8 mouse cellular contexts compared by ENCODE assay signal in the genomic region with DNA sequence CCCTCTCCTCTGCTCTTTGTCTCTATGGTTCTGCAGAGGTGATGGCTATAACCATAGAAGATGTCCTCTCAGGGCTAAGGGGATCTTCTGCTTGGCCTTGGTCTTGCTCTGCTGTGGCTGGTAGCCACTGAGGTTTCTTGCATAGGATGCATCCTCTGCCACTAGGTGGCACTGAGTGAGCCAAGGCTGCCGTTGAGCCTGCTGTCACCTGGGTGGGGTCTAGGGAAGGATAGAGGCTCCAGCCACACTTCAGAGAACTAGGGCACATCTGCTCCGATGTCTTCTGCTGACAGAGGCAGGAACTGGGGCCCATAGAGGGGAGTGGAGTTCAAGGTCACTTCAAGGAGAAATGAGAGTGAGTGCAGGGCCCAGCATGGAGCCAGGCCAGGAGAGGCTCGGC. TPM values are rescaled to one million over a fixed set of nuclear protein-coding genes. Genes with fewer than 3 reads are reported as not detected.
DNase-seq lines count a peak whose midpoint lies in the region; ATAC-seq and TF ChIP-seq lines count a peak whose summit lies in the region.

No protein-coding gene starts in this region.

- peak; percentile 29 for DNase-seq in ovary, postnatal 10 days (ENCODE audit: low spot score)
- DNase-seq in ovary, adult 18-20 months (ENCODE audit: low spot score) = no peak
- DNase-seq in kidney, postnatal 36 days = peak; percentile 35 to 70
- DNase-seq in lung, postnatal 0 days (ENCODE audit: low spot score) = peak; percentile 56
- DNase-seq in right cerebral cortex, postnatal 10 days (ENCODE audit: low spot score in 2 of 2) = peak; percentile 83 to 85
- no peak for DNase-seq in c-Kit-positive CD71-positive TER-119-positive erythroid progenitor cells, embryonic 14.5 days (ENCODE audit: low spot score)

- no peak overlapping the region for H3K4me3 ChIP-seq in forebrain, embryonic 15.5 days
- no peak overlapping the region for H3K4me3 ChIP-seq in lung, postnatal 0 days (ENCODE audit: low read depth, low read length)

- H3K4me2 ChIP-seq in forebrain, embryonic 15.5 days (replicated peaks) = no peak overlapping the region
- H3K4me2 ChIP-seq in lung, postnatal 0 days (replicated peaks; ENCODE audit: low read depth, low read length) = no peak overlapping the region

- whole genome bisulfite sequencing in forebrain, embryonic 15.5 days = 20% methylated on average over 3 of the region's 3 CpGs
- WGBS in lung, postnatal 0 days = 22% methylated on average over 3 of the region's 3 CpGs

- H3K36me3 ChIP-seq in forebrain, embryonic 15.5 days = no peaks in the 10 kb centered on the region
- H3K36me3 ChIP-seq in lung, postnatal 0 days (ENCODE audit: insufficient read depth, low read length) = no peaks in the 10 kb centered on the region

- no peak for TF ChIP-seq EP300 in lung, postnatal 0 days (IDR thresholded peaks at IDR 0.05)

- H3K4me1 ChIP-seq in forebrain, embryonic 15.5 days = peaks cover 57% of the 10 kb centered on the region
- no peaks in the 10 kb centered on the region for H3K4me1 ChIP-seq in lung, postnatal 0 days (ENCODE audit: insufficient read depth, low read depth, low read length)

- peak; percentile 85 for TF ChIP-seq CTCF in lung, postnatal 0 days (IDR thresholded peaks at IDR 0.05)

- no peak overlapping the region for H3K9ac ChIP-seq in forebrain, embryonic 15.5 days (replicated peaks)
- no peak overlapping the region for H3K9ac ChIP-seq in lung, postnatal 0 days (replicated peaks; ENCODE audit: low read depth)

- no peaks in the 10 kb centered on the region for H3K27me3 ChIP-seq in forebrain, embryonic 15.5 days
- H3K27me3 ChIP-seq in lung, postnatal 0 days (replicated peaks; ENCODE audit: insufficient read depth, low read length) = no peaks in the 10 kb centered on the region

- H3K27ac ChIP-seq in forebrain, embryonic 15.5 days (replicated peaks) = peak overlapping the region; percentile 66
- H3K27ac ChIP-seq in lung, postnatal 0 days (ENCODE audit: low read length) = no peak overlapping the region

- ATAC-seq in cerebellum, adult (ENCODE audit: insufficient number of reproducible peaks, low FRiP score, low TSS enrichment) = peak; percentile 46; the same call in 1 of the 2 replicates
- ATAC-seq in forebrain, embryonic 15.5 days (replicated peaks) = peak; percentile 41; the same call in 1 of the 2 replicates
- no peak for ATAC-seq in lung, postnatal 0 days

- no peaks in the 10 kb centered on the region for H3K9me3 ChIP-seq in forebrain, embryonic 15.5 days
- H3K9me3 ChIP-seq in lung, postnatal 0 days (ENCODE audit: low read length) = no peaks in the 10 kb centered on the region

RNA-seq across cellular contexts. Expression of a gene that starts 10.5 kb away (rescaled TPM):
- 8.7 and 10.8 TPM in 2 replicates for polyA plus RNA-seq in forebrain, embryonic 15.5 days (2015; fragmentation: Nextera tagmentation; extraction: Ambion mirVana)
- 0.32 and 0.41 TPM in 2 replicates for polyA plus RNA-seq in lung, postnatal 0 days (2015; fragmentation: Nextera tagmentation; extraction: Ambion mirVana)

RNA-seq across cellular contexts. Expression of a gene that starts 46.9 kb away (rescaled TPM):
- 0.31 and 0.45 TPM in 2 replicates for polyA plus RNA-seq in forebrain, embryonic 15.5 days (2015; fragmentation: Nextera tagmentation; extraction: Ambion mirVana)
- polyA plus RNA-seq in lung, postnatal 0 days (2015; fragmentation: Nextera tagmentation; extraction: Ambion mirVana) = 1.2 and 1.3 TPM in 2 replicates

Comparison
In these comparisons a context has a peak if more than half of its experiments do, and no peak if none do; other contexts are left out.
1. DNase-seq: peak in ovary, postnatal 10 days (single experiment), kidney, postnatal 36 days (2 of 2), lung, postnatal 0 days (single experiment) and right cerebral cortex, postnatal 10 days (2 of 2); none in ovary, adult 18-20 months (single experiment) and c-Kit-positive CD71-positive TER-119-positive erythroid progenitor cells, embryonic 14.5 days (single experiment).